Mouse (Mus musculus): Measurements from ENCODE around the gene Tmod1. TPM values are rescaled to one million over a fixed set of nuclear protein-coding genes. Genes with fewer than 3 reads are reported as not detected.

Gene Tmod1
- polyA plus RNA-seq, 1 experiment from 2014 or later, result 15.0 TPM

DNA sequence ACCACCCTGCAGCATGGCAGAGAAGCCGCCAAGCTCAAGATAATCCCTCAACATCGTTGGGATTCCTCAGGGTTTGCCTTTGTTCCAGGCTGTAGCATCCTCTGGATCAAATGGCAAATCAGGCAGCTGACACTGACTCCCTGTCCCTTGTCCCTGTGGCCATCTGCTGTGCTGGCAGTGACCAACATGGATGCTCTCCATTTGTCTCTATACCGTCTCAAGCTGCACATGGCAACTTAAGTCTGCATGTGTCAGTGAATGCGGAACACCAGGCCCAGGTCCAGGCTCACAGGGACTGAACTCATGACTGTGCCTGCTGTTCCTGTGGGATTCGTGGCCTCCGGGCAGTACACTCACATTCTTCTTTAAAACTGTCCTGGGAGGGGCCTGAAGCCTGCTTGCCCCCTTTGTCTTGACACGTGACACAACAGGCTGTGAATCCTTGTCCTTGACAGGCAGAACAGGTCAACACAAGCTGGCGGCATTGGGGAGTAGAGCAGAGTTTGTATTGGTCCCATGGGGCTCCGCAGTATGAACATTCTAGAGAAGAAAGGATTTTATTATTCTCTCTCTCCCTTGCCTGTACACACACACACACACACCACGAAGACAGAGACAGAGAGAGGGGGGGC, 77.9 kb downstream of the Tmod1 start:
- WGBS, result 88% methylated on average over 10 of the region's 10 CpGs
- Histone ChIP-seq H3K9ac (replicated peaks; ENCODE audit: low read depth) (no peak overlapping the region), H3K9me3 (ENCODE audit: low read length) (no peaks in the 10 kb centered on the region), H3K4me3 (ENCODE audit: low read depth, low read length) (no peak overlapping the region), H3K4me1 (ENCODE audit: insufficient read depth, low read depth, low read length) (no peaks in the 10 kb centered on the region), H3K27ac (ENCODE audit: low read length) (no peak overlapping the region), H3K36me3 (ENCODE audit: insufficient read depth, low read length) (peaks cover 60% of the 10 kb centered on the region), H3K4me2 (replicated peaks; ENCODE audit: low read depth, low read length) (no peak overlapping the region), H3K27me3 (replicated peaks; ENCODE audit: insufficient read depth, low read length) (no peaks in the 10 kb centered on the region)
- DNase-seq (ENCODE audit: low spot score) (no peak), ATAC-seq (no peak)
- TF ChIP-seq CTCF (IDR thresholded peaks at IDR 0.05) (no peak), EP300 (IDR thresholded peaks at IDR 0.05) (no peak)

DNA sequence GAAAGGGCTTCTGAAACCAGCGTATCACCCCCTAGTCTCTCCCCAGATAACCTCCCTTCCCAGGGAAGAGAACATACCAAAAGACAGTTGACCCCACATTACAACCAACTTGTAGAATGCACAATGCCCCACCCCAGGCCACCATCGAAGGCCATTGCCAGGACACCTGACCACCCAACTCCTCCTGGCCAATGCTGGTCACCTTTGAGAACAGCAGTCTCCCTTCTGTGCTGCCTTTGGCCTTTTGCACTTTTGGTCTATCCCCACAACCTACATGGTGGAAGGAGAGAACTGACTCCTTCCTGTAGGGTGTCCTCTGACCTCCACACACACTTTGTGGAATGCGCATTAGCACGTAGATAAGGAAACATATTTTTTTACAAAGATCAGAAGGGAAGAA, 78.8 kb downstream of the Tmod1 start:
- no peaks in the 10 kb centered on the region for H3K27me3 ChIP-seq (replicated peaks; ENCODE audit: insufficient read depth, low read length)
- 88% methylated on average over 4 of the region's 4 CpGs for WGBS
- H3K36me3 ChIP-seq (ENCODE audit: insufficient read depth, low read length), result peaks cover 64% of the 10 kb centered on the region
- DNase-seq (ENCODE audit: low spot score), result no peak
- TF ChIP-seq EP300 (IDR thresholded peaks at IDR 0.05) (no peak), CTCF (IDR thresholded peaks at IDR 0.05) (no peak)
- no peak overlapping the region for H3K4me3 ChIP-seq (ENCODE audit: low read depth, low read length)
- H3K9ac ChIP-seq (replicated peaks; ENCODE audit: low read depth), result no peak overlapping the region
- H3K27ac ChIP-seq (ENCODE audit: low read length), result no peak overlapping the region
- no peak overlapping the region for H3K4me2 ChIP-seq (replicated peaks; ENCODE audit: low read depth, low read length)
- no peaks in the 10 kb centered on the region for H3K9me3 ChIP-seq (ENCODE audit: low read length)
- no peak for ATAC-seq
- H3K4me1 ChIP-seq (ENCODE audit: insufficient read depth, low read depth, low read length), result no peaks in the 10 kb centered on the region

DNA sequence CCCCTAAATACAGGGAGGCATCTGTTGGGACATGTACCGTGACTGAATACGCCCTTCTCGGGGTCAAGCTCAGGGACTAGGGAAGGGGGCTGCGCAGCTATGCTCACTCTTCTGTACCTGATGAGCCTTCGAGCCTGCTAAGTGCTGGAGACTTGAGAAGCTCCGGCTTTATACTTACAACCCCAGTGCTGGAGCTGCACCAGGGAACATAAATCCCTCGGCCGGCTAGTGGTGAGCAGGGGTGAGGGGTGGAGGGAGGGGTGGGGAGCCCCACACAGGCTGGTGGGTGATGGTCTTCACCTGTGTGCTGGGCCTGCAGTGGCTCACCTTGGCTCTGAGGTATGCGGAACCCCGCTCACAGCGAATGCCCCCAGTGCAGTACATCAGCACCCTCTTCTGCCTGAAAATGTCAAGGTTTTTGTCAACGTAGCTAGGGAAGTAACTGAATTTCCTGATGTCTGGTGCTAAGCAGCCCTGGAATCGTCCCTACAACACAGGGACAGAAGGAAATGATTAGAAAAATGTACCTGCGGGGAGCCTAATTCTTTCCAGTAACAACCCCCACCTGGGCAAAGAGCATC, 80.9 kb downstream of the Tmod1 start:
- H3K4me2 ChIP-seq (replicated peaks; ENCODE audit: low read depth, low read length), result no peak overlapping the region
- DNase-seq (ENCODE audit: low spot score) (no peak), ATAC-seq (no peak)
- no peak overlapping the region for H3K27ac ChIP-seq (ENCODE audit: low read length)
- no peak for TF ChIP-seq CTCF (IDR thresholded peaks at IDR 0.05)
- no peak for TF ChIP-seq EP300 (IDR thresholded peaks at IDR 0.05)
- no peak overlapping the region for H3K4me3 ChIP-seq (ENCODE audit: low read depth, low read length)
- H3K4me1 ChIP-seq (ENCODE audit: insufficient read depth, low read depth, low read length), result no peaks in the 10 kb centered on the region
- H3K9ac ChIP-seq (replicated peaks; ENCODE audit: low read depth), result no peak overlapping the region
- 93% methylated on average over 14 of the region's 14 CpGs for WGBS
- no peaks in the 10 kb centered on the region for H3K27me3 ChIP-seq (replicated peaks; ENCODE audit: insufficient read depth, low read length)
- peaks cover 69% of the 10 kb centered on the region for H3K36me3 ChIP-seq (ENCODE audit: insufficient read depth, low read length)
- no peaks in the 10 kb centered on the region for H3K9me3 ChIP-seq (ENCODE audit: low read length)

DNA sequence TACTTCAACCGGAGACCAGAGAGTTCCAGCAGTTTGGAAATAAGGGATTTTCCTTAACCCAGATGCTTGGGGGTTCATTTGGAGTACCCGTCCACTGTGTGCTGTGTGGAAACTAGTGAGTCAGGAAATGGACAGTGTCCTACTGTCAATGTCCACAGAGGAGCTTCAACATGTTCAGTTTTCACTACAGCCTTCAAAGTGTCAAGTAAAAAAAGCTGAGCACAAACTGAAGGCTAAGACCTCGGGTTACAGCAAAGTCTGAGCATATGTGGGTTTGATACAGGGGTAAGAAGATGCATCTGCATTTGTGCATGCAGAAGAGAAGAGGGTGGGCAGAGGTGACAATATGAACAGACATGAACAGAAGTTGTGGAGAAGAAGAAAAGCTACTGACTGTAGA, 82.0 kb downstream of the Tmod1 start:
- Histone ChIP-seq H3K27me3 (replicated peaks; ENCODE audit: insufficient read depth, low read length) (no peaks in the 10 kb centered on the region), H3K4me1 (ENCODE audit: insufficient read depth, low read depth, low read length) (no peaks in the 10 kb centered on the region), H3K9ac (replicated peaks; ENCODE audit: low read depth) (no peak overlapping the region), H3K27ac (ENCODE audit: low read length) (no peak overlapping the region), H3K36me3 (ENCODE audit: insufficient read depth, low read length) (peaks cover 66% of the 10 kb centered on the region), H3K4me3 (ENCODE audit: low read depth, low read length) (no peak overlapping the region), H3K4me2 (replicated peaks; ENCODE audit: low read depth, low read length) (no peak overlapping the region), H3K9me3 (ENCODE audit: low read length) (no peaks in the 10 kb centered on the region)
- DNase-seq (ENCODE audit: low spot score) (no peak), ATAC-seq (no peak)
- TF ChIP-seq CTCF (IDR thresholded peaks at IDR 0.05) (no peak), EP300 (IDR thresholded peaks at IDR 0.05) (no peak)
- WGBS, result 69% methylated on average over 3 of the region's 3 CpGs

DNA sequence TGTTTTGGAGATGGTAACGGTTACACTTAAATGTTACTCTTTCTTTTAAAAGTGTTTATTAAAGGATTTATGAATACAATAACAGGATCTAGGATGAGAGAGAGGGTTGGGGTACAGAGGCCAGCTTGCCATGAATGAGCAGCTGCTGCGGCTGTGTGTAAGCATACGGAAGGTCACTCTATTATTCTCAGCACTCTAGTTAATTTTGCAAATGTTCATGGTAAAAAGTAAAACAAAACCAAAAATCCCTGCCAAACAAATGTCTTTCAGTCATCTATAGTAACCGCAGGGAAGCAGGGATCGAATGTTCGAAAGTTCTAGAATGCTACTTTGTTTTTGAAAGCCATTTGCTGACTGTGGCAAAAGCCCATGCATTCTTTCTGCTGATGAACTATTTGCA, 84.6 kb downstream of the Tmod1 start:
- TF ChIP-seq CTCF (IDR thresholded peaks at IDR 0.05) (no peak), EP300 (IDR thresholded peaks at IDR 0.05) (no peak)
- Histone ChIP-seq H3K4me2 (replicated peaks; ENCODE audit: low read depth, low read length) (no peak overlapping the region), H3K4me3 (ENCODE audit: low read depth, low read length) (no peak overlapping the region), H3K4me1 (ENCODE audit: insufficient read depth, low read depth, low read length) (no peaks in the 10 kb centered on the region), H3K9me3 (ENCODE audit: low read length) (no peaks in the 10 kb centered on the region), H3K9ac (replicated peaks; ENCODE audit: low read depth) (no peak overlapping the region), H3K36me3 (ENCODE audit: insufficient read depth, low read length) (peaks cover 45% of the 10 kb centered on the region; the same call in 1 of the 2 replicates), H3K27ac (ENCODE audit: low read length) (no peak overlapping the region), H3K27me3 (replicated peaks; ENCODE audit: insufficient read depth, low read length) (no peaks in the 10 kb centered on the region)
- 87% methylated on average over 6 of the region's 6 CpGs for WGBS
- DNase-seq (ENCODE audit: low spot score), result no peak
- no peak for ATAC-seq

DNA sequence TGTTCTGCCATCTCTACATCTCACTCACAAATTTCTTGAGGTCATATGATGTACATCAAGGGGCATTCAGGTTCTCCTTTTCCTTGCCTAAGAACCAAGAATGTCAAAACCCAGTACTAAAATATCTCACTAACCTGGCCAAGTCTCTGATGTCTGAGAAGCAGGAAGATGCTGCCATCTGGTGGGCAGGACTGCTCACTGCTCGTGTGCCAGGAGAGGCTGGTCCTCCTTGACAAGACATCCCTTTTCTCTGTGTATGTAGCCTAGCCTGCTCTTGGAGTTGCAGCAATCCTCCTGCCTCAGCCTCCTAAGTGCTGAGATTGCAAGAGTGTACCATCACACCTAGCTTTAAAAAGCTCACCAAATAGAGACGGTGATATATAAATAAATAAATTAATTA, 87.8 kb downstream of the Tmod1 start:
- H3K4me1 ChIP-seq (ENCODE audit: insufficient read depth, low read depth, low read length), result no peaks in the 10 kb centered on the region
- H3K9ac ChIP-seq (replicated peaks; ENCODE audit: low read depth), result no peak overlapping the region
- TF ChIP-seq EP300 (IDR thresholded peaks at IDR 0.05) (no peak), CTCF (IDR thresholded peaks at IDR 0.05) (peak; percentile 92)
- peaks cover 39% of the 10 kb centered on the region; the same call in 1 of the 2 replicates for H3K36me3 ChIP-seq (ENCODE audit: insufficient read depth, low read length)
- 43% methylated on average over 2 of the region's 2 CpGs for WGBS
- H3K27ac ChIP-seq (ENCODE audit: low read length), result no peak overlapping the region
- peak; percentile 74 for DNase-seq (ENCODE audit: low spot score)
- no peaks in the 10 kb centered on the region for H3K9me3 ChIP-seq (ENCODE audit: low read length)
- ATAC-seq, result peak; percentile 55; the same call in 1 of the 2 replicates
- H3K4me2 ChIP-seq (replicated peaks; ENCODE audit: low read depth, low read length), result no peak overlapping the region
- no peaks in the 10 kb centered on the region for H3K27me3 ChIP-seq (replicated peaks; ENCODE audit: insufficient read depth, low read length)
- H3K4me3 ChIP-seq (ENCODE audit: low read depth, low read length), result no peak overlapping the region

Measured in lung, postnatal 0 days (tissue).